Mouse (Mus musculus) olfactory bulb, adult 2 months (tissue): ENCODE data around the gene Tspan4.

Source experiments
- CTCF ChIP-seq: fragments of 200-500 bp; IDR thresholded peaks from 2 replicates; pipeline ENCODE4 v1.5.1; 2012; ENCODE audit warnings: low read depth, mild to moderate bottlenecking, low read length, moderate library complexity; ENCODE audit not compliant: insufficient read depth
- POLR2A ChIP-seq: fragments of 200-500 bp; IDR thresholded peaks from 2 replicates; pipeline ENCODE4 v1.6.1; 2012; ENCODE audit warnings: mild to moderate bottlenecking, low read depth, low read length, moderate library complexity; ENCODE audit not compliant: insufficient read depth

DNA sequence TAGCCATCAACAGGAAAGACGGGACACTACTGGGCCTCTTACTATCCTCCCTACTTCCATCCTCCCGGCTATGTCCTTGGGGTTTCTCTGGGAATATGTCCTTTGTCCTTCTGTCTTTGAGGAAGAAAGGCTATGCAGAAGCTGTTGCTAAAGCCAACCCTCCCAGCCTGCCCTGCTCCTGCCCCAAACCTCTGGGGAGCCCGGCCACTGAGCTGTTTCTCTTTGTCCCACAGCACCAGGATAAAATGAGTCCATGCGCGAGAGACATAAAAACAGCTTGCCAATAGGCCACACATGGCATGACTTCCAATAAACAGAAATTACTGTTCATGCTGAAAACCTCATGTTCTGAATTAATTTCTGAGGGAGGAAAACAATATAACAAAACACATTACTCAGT is 43.3 kb downstream of the Tspan4 start:
- no peak for TF ChIP-seq POLR2A
- TF ChIP-seq CTCF: no peak
